Mouse (Mus musculus): ENCODE data around the gene Man1c1.
A peak's percentile ranks its signal among the peaks of the same experiment; 100 is the strongest.

Man1c1 gene

GRCm38 (mm10) chr4:134515614-134516013 lies 188.5 kb downstream of the Man1c1 start:
- DNase-seq (ENCODE audit: low spot score in 2 of 2), result no peak

- peak; percentile 33 to 46 for DNase-seq (ENCODE audit: low spot score in 2 of 2)
Measured at GRCm38 (mm10) chr4:134514309-134514930, 189.7 kb downstream of the Man1c1 start.

GRCm38 (mm10) chr4:134512798-134513197 lies 191.3 kb downstream of the Man1c1 start:
- peak; percentile 46 to 74 for DNase-seq (ENCODE audit: low spot score in 2 of 2)

- DNase-seq (ENCODE audit: low spot score in 2 of 2), result no peak
Measured at GRCm38 (mm10) chr4:134511730-134512129, 192.4 kb downstream of the Man1c1 start.
